In the genomic region with DNA sequence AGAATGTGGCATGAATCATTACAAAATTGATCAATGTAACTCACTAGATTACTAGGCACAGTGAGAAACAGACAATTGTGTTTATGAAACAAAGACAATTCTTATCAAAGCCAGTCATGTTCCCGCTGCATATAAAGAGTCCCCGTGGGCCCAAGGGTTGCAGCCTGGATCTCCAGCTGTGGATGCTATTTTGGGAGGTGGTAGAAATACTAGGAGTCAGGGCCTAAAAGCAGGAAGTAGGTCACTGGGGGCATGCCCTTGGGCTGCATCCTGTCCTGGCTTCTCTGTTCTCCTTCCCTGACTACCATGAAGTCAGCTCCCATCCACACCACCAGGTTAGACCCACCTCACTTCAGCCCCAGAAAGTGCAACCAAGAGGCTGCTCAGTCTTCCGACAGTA, we compare ENCODE assay signal across 21 mouse cellular contexts. TPM values are rescaled to one million over a fixed set of nuclear protein-coding genes. Genes with fewer than 3 reads are reported as not detected.
DNase-seq lines count a peak whose midpoint lies in the region; ATAC-seq and TF ChIP-seq lines count a peak whose summit lies in the region.
"Had no signal": no experiment of that assay in that cellular context is flagged by ENCODE, and none has a peak within 500 bp of the region (broad histone marks: within the 10 kb centered on the region; RNA-seq: fewer than 3 reads in every experiment).

No protein-coding gene starts in this region.

- no peak for TF ChIP-seq CTCF in gastrocnemius, adult 2 months (IDR thresholded peaks at IDR 0.05)

- no peak overlapping the region for H3K4me3 ChIP-seq in gastrocnemius, adult 2 months
- no peak overlapping the region for H3K4me3 ChIP-seq in hindbrain, embryonic 16.5 days (ENCODE audit: low read length)
- no peak overlapping the region for H3K4me3 ChIP-seq in hindbrain, embryonic 12.5 days
- H3K4me3 ChIP-seq in neural tube, embryonic 13.5 days, result no peak overlapping the region
- H3K4me3 ChIP-seq in neural tube, embryonic 15.5 days (replicated peaks), result no peak overlapping the region
- H3K4me3 ChIP-seq: embryonic facial prominence, embryonic 12.5 days; erythroblast, embryonic 14.5 days; forebrain, embryonic 13.5 days; limb, embryonic 12.5 days; lung, embryonic 15.5 days; midbrain, embryonic 13.5 days had no signal

- no peaks in the 10 kb centered on the region for H3K9me3 ChIP-seq in hindbrain, embryonic 16.5 days (ENCODE audit: control insufficient read depth, low read length)
- H3K9me3 ChIP-seq in hindbrain, embryonic 12.5 days (replicated peaks), result no peaks in the 10 kb centered on the region
- H3K9me3 ChIP-seq in neural tube, embryonic 13.5 days, result no peaks in the 10 kb centered on the region
- H3K9me3 ChIP-seq in neural tube, embryonic 15.5 days (replicated peaks), result no peaks in the 10 kb centered on the region
- H3K9me3 ChIP-seq: embryonic facial prominence, embryonic 12.5 days; forebrain, embryonic 13.5 days; G1E; limb, embryonic 12.5 days; lung, embryonic 15.5 days; midbrain, embryonic 13.5 days had no signal

- H3K27me3 ChIP-seq in hindbrain, embryonic 16.5 days (replicated peaks; ENCODE audit: control insufficient read depth, insufficient read depth, low read length), result no peaks in the 10 kb centered on the region
- no peaks in the 10 kb centered on the region for H3K27me3 ChIP-seq in hindbrain, embryonic 12.5 days
- H3K27me3 ChIP-seq in neural tube, embryonic 13.5 days, result no peaks in the 10 kb centered on the region
- H3K27me3 ChIP-seq in neural tube, embryonic 15.5 days (replicated peaks), result no peaks in the 10 kb centered on the region
- H3K27me3 ChIP-seq: forebrain, embryonic 13.5 days; lung, embryonic 15.5 days; midbrain, embryonic 13.5 days had no signal

- DNase-seq in gastrocnemius, adult 2 months, result peak; percentile 58
- no peak for DNase-seq in gastrocnemius, postnatal 25 days
- DNase-seq in neural tube, embryonic 10.5 days (ENCODE audit: extremely low spot score, low spot score), result no peak
- no peak for DNase-seq in adrenal gland, adult (ENCODE audit: inconsistent age in 2 of 2, low spot score in 1 of 2)
- DNase-seq: adrenal gland, postnatal 14 days; cerebellum, postnatal 10 days; kidney, postnatal 36 days had no signal

- 59% methylated on average over 3 of the region's 3 CpGs for WGBS in hindbrain, embryonic 16.5 days
- WGBS in hindbrain, embryonic 12.5 days, result 63% methylated on average over 3 of the region's 3 CpGs
- WGBS in neural tube, embryonic 13.5 days, result 73% methylated on average over 3 of the region's 3 CpGs
- 71% methylated on average over 3 of the region's 3 CpGs for WGBS in neural tube, embryonic 15.5 days

- intact Hi-C loops in gastrocnemius, adult 2 months (cut with DNase I), result no loop called here

- no peak for ATAC-seq in hindbrain, embryonic 16.5 days
- ATAC-seq in hindbrain, embryonic 12.5 days (ENCODE audit: low FRiP score), result no peak
- ATAC-seq in neural tube, embryonic 13.5 days (ENCODE audit: low read depth), result no peak
- no peak for ATAC-seq in neural tube, embryonic 15.5 days (ENCODE audit: low FRiP score)
- ATAC-seq: activated CD4-positive, CD25-positive, alpha-beta regulatory T cell, adult 4 months; intestine, embryonic 16.5 days had no signal

- H3K36me3 ChIP-seq in hindbrain, embryonic 16.5 days (ENCODE audit: control insufficient read depth, insufficient read depth, low read length), result no peaks in the 10 kb centered on the region
- H3K36me3 ChIP-seq in hindbrain, embryonic 12.5 days, result no peaks in the 10 kb centered on the region
- no peaks in the 10 kb centered on the region for H3K36me3 ChIP-seq in neural tube, embryonic 13.5 days
- no peaks in the 10 kb centered on the region for H3K36me3 ChIP-seq in neural tube, embryonic 15.5 days
- H3K36me3 ChIP-seq: embryonic facial prominence, embryonic 12.5 days; G1E; limb, embryonic 12.5 days; lung, embryonic 15.5 days; midbrain, embryonic 13.5 days had no signal

- peaks cover under 1% of the 10 kb centered on the region for H3K4me1 ChIP-seq in hindbrain, embryonic 16.5 days (ENCODE audit: control insufficient read depth, insufficient read depth, low read depth, low read length)
- peaks cover 9% of the 10 kb centered on the region for H3K4me1 ChIP-seq in hindbrain, embryonic 12.5 days
- H3K4me1 ChIP-seq in neural tube, embryonic 13.5 days (replicated peaks), result peaks cover 24% of the 10 kb centered on the region
- peaks cover under 1% of the 10 kb centered on the region; the same call in 1 of the 2 replicates for H3K4me1 ChIP-seq in neural tube, embryonic 15.5 days
- H3K4me1 ChIP-seq: embryonic facial prominence, embryonic 12.5 days; lung, embryonic 15.5 days had no signal

- peak overlapping the region; percentile 81 for H3K27ac ChIP-seq in gastrocnemius, adult 2 months
- H3K27ac ChIP-seq in hindbrain, embryonic 16.5 days (ENCODE audit: low read depth, low read length), result 0 out of 2 replicates have a peak overlapping the region, but pooled peaks have one; percentile 13
- no peak overlapping the region for H3K27ac ChIP-seq in hindbrain, embryonic 12.5 days
- peak overlapping the region; percentile 38; the same call in 1 of the 2 replicates for H3K27ac ChIP-seq in neural tube, embryonic 13.5 days (replicated peaks)
- peak overlapping the region; percentile 54 for H3K27ac ChIP-seq in neural tube, embryonic 15.5 days (replicated peaks)
- H3K27ac ChIP-seq: limb, embryonic 12.5 days; liver, embryonic 14.5 days; lung, embryonic 15.5 days had no signal

- H3K9ac ChIP-seq in hindbrain, embryonic 16.5 days (ENCODE audit: low read depth, low read length), result no peak overlapping the region
- no peak overlapping the region for H3K9ac ChIP-seq in hindbrain, embryonic 12.5 days
- H3K9ac ChIP-seq in neural tube, embryonic 13.5 days, result no peak overlapping the region
- no peak overlapping the region for H3K9ac ChIP-seq in neural tube, embryonic 15.5 days (replicated peaks)
- H3K9ac ChIP-seq: embryonic facial prominence, embryonic 12.5 days; forebrain, embryonic 13.5 days; limb, embryonic 12.5 days; liver, embryonic 14.5 days; lung, embryonic 15.5 days; midbrain, embryonic 13.5 days had no signal

- no peak overlapping the region for H3K4me2 ChIP-seq in hindbrain, embryonic 16.5 days (ENCODE audit: low read length)
- H3K4me2 ChIP-seq in hindbrain, embryonic 12.5 days (replicated peaks), result no peak overlapping the region
- H3K4me2 ChIP-seq in neural tube, embryonic 13.5 days, result no peak overlapping the region
- H3K4me2 ChIP-seq in neural tube, embryonic 15.5 days, result no peak overlapping the region
- H3K4me2 ChIP-seq: embryonic facial prominence, embryonic 12.5 days; forebrain, embryonic 13.5 days; limb, embryonic 12.5 days; lung, embryonic 15.5 days; midbrain, embryonic 13.5 days had no signal

RNA-seq across cellular contexts. Expression of a gene that starts 10.0 kb away (rescaled TPM):
- 1 to 10 TPM; 3.6 to 5.3 TPM for total RNA-seq in gastrocnemius, adult 2 months (2021)
- 1 to 10 TPM; 5.0 to 7.6 TPM for total RNA-seq in gastrocnemius, postnatal 25 days (2021)
- polyA plus RNA-seq in hindbrain, embryonic 16.5 days (2015; fragmentation: Nextera tagmentation; extraction: Ambion mirVana), result 89.0 and 101 TPM in 2 replicates
- 13.0 and 19.4 TPM in 2 replicates for polyA plus RNA-seq in hindbrain, embryonic 12.5 days (2016; fragmentation: Nextera tagmentation; extraction: Ambion mirVana)
- 38.3 and 38.6 TPM in 2 replicates for polyA plus RNA-seq in neural tube, embryonic 13.5 days (2015; fragmentation: Nextera tagmentation; extraction: Ambion mirVana)
- 60.1 and 68.2 TPM in 2 replicates for polyA plus RNA-seq in neural tube, embryonic 15.5 days (2015; fragmentation: Nextera tagmentation; extraction: Ambion mirVana)
- polyA plus RNA-seq: erythroblast, embryonic 14.5 days; G1E had no signal

RNA-seq across cellular contexts. Expression of a gene that starts 33.8 kb away (rescaled TPM):
- total RNA-seq in gastrocnemius, adult 2 months (2021), result 10 to 100 TPM; 54.4 to 64.4 TPM
- 10 to 100 TPM; 29.8 to 33.3 TPM for total RNA-seq in gastrocnemius, postnatal 25 days (2021)
- polyA plus RNA-seq in hindbrain, embryonic 16.5 days (2015; fragmentation: Nextera tagmentation; extraction: Ambion mirVana), result 20.9 and 25.1 TPM in 2 replicates
- polyA plus RNA-seq in hindbrain, embryonic 12.5 days (2016; fragmentation: Nextera tagmentation; extraction: Ambion mirVana), result 6.3 and 6.9 TPM in 2 replicates
- polyA plus RNA-seq in neural tube, embryonic 13.5 days (2015; fragmentation: Nextera tagmentation; extraction: Ambion mirVana), result 12.3 and 13.9 TPM in 2 replicates
- polyA plus RNA-seq in neural tube, embryonic 15.5 days (2015; fragmentation: Nextera tagmentation; extraction: Ambion mirVana), result 16.9 and 18.5 TPM in 2 replicates
- polyA plus RNA-seq: activated CD4-positive, CD25-positive, alpha-beta regulatory T cell, adult 4 months; erythroblast, embryonic 14.5 days; G1E had no signal
